Mouse (Mus musculus): ENCODE measurements around the gene Usp7. TPM values are rescaled to one million over a fixed set of nuclear protein-coding genes. Genes with fewer than 3 reads are reported as not detected.

The Usp7 gene
- total and polyA plus RNA-seq, 3 experiments = 25.9 to 362 (median 150) TPM

DNA sequence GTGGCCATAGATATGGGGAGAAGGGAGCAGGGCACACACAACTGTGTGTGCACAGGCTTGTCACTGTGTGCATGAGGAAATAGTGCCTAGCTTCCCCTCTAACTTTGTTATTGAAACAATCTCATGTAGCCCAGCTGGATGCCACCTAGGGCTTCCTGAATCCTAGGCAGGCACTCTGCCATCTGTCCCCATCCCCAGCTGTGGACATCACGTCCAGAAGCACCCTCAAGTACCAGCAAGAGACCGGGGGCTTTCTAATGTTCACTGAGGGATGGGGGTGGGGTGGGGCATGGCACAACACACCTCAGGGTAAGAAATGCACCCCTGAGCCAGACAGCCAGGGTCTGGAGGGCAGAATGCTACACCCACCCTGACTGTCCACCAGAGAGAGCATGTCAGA, 123.7 kb downstream of the Usp7 start:
- Histone ChIP-seq H3K27me3 (ENCODE audit: insufficient read depth, low read length) (no peaks in the 10 kb centered on the region), H3K4me1 (ENCODE audit: insufficient read depth, low read depth, low read length) (peaks cover 68% of the 10 kb centered on the region), H3K9me3 (replicated peaks) (no peaks in the 10 kb centered on the region), H3K4me3 (ENCODE audit: low read depth, low read length) (no peak overlapping the region), H3K36me3 (replicated peaks) (peaks cover 62% of the 10 kb centered on the region)
- TF ChIP-seq GATA2 (IDR thresholded peaks at IDR 0.05; ENCODE audit: borderline replicate concordance, low read depth, low read length) (no peak), TAL1 (conservative IDR thresholded peaks at IDR 0.05; ENCODE audit: low read depth, low read length) (no peak), POLR2AphosphoS5 (IDR thresholded peaks at IDR 0.05; ENCODE audit: insufficient replicate concordance, low read depth, low read length) (no peak), CTCF (IDR thresholded peaks at IDR 0.05; ENCODE audit: low read depth, low read length) (no peak), GATA1 (IDR thresholded peaks at IDR 0.05; ENCODE audit: borderline replicate concordance, low read length) (no peak)
- ATAC-seq (ENCODE audit: extremely low read depth, insufficient number of reproducible peaks, low FRiP score, poor library complexity, severe bottlenecking) = no peak
- no peak for DNase-seq (ENCODE audit: low spot score)

DNA sequence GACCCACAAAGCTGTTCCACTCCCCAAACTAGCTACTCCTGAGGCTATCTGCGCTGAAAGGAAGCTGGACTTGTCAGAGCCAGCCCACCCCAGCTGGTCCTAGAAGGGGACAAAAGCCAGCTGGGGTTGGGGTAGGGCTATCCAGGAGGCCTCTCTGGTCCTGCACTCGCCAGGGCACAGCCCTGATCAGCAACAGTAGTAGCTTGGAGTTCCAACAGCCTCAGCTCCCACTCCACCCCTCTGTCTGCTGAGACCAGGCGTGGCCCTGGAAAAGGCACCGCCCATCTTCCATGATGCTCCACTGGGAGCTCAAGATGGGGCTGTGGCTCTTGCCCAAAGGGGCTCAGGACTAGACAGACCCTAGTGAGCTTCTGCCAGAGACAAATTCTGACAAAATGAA, 124.3 kb downstream of the Usp7 start:
- TF ChIP-seq GATA1 (IDR thresholded peaks at IDR 0.05; ENCODE audit: borderline replicate concordance, low read length) (no peak), GATA2 (IDR thresholded peaks at IDR 0.05; ENCODE audit: borderline replicate concordance, low read depth, low read length) (no peak), TAL1 (conservative IDR thresholded peaks at IDR 0.05; ENCODE audit: low read depth, low read length) (no peak), CTCF (IDR thresholded peaks at IDR 0.05; ENCODE audit: low read depth, low read length) (no peak), POLR2AphosphoS5 (IDR thresholded peaks at IDR 0.05; ENCODE audit: insufficient replicate concordance, low read depth, low read length) (no peak)
- Histone ChIP-seq H3K9me3 (replicated peaks) (no peaks in the 10 kb centered on the region), H3K4me3 (ENCODE audit: low read depth, low read length) (no peak overlapping the region; the same call in 1 of the 2 replicates), H3K27me3 (ENCODE audit: insufficient read depth, low read length) (no peaks in the 10 kb centered on the region), H3K4me1 (ENCODE audit: insufficient read depth, low read depth, low read length) (peaks cover 67% of the 10 kb centered on the region), H3K36me3 (replicated peaks) (peaks cover 68% of the 10 kb centered on the region)
- ATAC-seq (ENCODE audit: extremely low read depth, insufficient number of reproducible peaks, low FRiP score, poor library complexity, severe bottlenecking) = no peak
- no peak for DNase-seq (ENCODE audit: low spot score)

DNA sequence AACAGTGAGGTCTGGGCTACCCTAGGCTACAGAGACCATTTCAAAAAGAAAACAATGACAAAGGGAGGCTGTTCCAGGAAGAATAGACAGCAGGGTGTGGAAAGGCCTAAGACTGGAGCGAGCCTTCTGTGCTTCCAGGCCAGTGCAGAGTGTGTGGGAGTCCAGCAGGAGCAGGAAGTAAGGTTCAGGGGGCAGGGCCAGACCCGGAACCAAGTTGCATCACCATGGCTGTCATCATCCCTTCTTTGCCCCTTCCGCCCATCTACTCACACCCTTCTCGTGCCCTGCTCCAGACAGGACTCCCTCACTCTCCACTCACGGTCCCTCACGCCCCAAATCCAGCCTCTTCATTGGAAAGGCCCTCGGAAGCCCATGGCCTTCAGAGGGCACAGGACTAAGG, 124.8 kb downstream of the Usp7 start:
- DNase-seq (ENCODE audit: low spot score) (no peak), ATAC-seq (ENCODE audit: extremely low read depth, insufficient number of reproducible peaks, low FRiP score, poor library complexity, severe bottlenecking) (no peak)
- Histone ChIP-seq H3K4me1 (ENCODE audit: insufficient read depth, low read depth, low read length) (peaks cover 63% of the 10 kb centered on the region), H3K36me3 (replicated peaks) (peaks cover 74% of the 10 kb centered on the region), H3K4me3 (ENCODE audit: low read depth, low read length) (no peak overlapping the region), H3K27me3 (ENCODE audit: insufficient read depth, low read length) (no peaks in the 10 kb centered on the region), H3K9me3 (replicated peaks) (no peaks in the 10 kb centered on the region)
- TF ChIP-seq POLR2AphosphoS5 (IDR thresholded peaks at IDR 0.05; ENCODE audit: insufficient replicate concordance, low read depth, low read length) (no peak), TAL1 (conservative IDR thresholded peaks at IDR 0.05; ENCODE audit: low read depth, low read length) (no peak), GATA2 (IDR thresholded peaks at IDR 0.05; ENCODE audit: borderline replicate concordance, low read depth, low read length) (no peak), CTCF (IDR thresholded peaks at IDR 0.05; ENCODE audit: low read depth, low read length) (no peak), GATA1 (IDR thresholded peaks at IDR 0.05; ENCODE audit: borderline replicate concordance, low read length) (no peak)

DNA sequence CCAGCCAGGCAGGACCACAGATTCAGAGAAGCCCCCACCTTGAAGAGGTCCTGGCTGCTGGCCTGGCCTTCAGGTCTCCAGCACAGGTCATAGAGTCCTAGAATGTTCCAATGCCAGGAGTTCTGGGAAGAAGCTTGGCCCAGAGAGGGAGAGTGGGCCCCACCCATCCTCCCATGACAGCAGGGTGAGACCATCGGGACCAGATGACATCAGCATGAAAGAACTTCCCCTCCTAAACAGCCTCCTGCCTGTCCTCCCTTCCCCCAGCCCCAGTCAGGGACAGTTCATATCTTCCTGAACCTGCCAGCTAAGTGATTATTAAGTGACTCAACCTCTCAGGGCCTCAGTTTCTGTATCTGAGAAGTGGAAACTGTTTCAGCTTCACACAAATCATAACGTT, 125.7 kb downstream of the Usp7 start:
- DNase-seq (ENCODE audit: low spot score) (peak; percentile 53), ATAC-seq (ENCODE audit: extremely low read depth, insufficient number of reproducible peaks, low FRiP score, poor library complexity, severe bottlenecking) (peak; percentile 46)
- no peak for TF ChIP-seq POLR2AphosphoS5 (IDR thresholded peaks at IDR 0.05; ENCODE audit: insufficient replicate concordance, low read depth, low read length)
- no peak for TF ChIP-seq GATA1 (IDR thresholded peaks at IDR 0.05; ENCODE audit: borderline replicate concordance, low read length)
- no peak for TF ChIP-seq CTCF (IDR thresholded peaks at IDR 0.05; ENCODE audit: low read depth, low read length)
- TF ChIP-seq GATA2 (IDR thresholded peaks at IDR 0.05; ENCODE audit: borderline replicate concordance, low read depth, low read length) = no peak
- TF ChIP-seq TAL1 (conservative IDR thresholded peaks at IDR 0.05; ENCODE audit: low read depth, low read length) = no peak
- H3K9me3 ChIP-seq (replicated peaks) = no peaks in the 10 kb centered on the region
- H3K27me3 ChIP-seq (ENCODE audit: insufficient read depth, low read length) = no peaks in the 10 kb centered on the region
- no peak overlapping the region for H3K4me3 ChIP-seq (ENCODE audit: low read depth, low read length)
- peaks cover 82% of the 10 kb centered on the region for H3K36me3 ChIP-seq (replicated peaks)
- peaks cover 57% of the 10 kb centered on the region for H3K4me1 ChIP-seq (ENCODE audit: insufficient read depth, low read depth, low read length)

DNA sequence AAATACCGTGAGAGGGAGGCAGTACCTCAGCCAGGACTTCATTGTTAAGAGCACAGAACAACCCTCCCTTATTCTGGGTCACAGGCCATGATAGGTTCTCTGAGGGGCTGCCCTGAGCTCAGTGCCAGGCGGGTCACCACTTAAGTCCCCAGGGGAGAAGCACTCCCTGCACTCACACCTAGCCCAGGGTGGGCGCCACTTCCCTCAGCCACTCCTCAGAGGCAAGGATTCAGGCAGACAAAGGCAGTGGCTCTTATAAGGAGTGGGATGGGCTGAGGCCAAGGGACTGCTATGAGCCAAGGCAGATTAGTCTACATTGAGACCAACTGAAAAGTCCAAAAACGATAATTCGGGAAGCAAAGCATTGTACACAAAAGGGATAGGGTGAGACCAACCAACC, 126.7 kb downstream of the Usp7 start:
- Histone ChIP-seq H3K9me3 (replicated peaks) (no peaks in the 10 kb centered on the region), H3K36me3 (replicated peaks) (peaks cover 88% of the 10 kb centered on the region), H3K4me3 (ENCODE audit: low read depth, low read length) (no peak overlapping the region), H3K4me1 (ENCODE audit: insufficient read depth, low read depth, low read length) (peaks cover 56% of the 10 kb centered on the region), H3K27me3 (ENCODE audit: insufficient read depth, low read length) (no peaks in the 10 kb centered on the region)
- no peak for DNase-seq (ENCODE audit: low spot score)
- no peak for TF ChIP-seq TAL1 (conservative IDR thresholded peaks at IDR 0.05; ENCODE audit: low read depth, low read length)
- no peak for TF ChIP-seq GATA1 (IDR thresholded peaks at IDR 0.05; ENCODE audit: borderline replicate concordance, low read length)
- no peak for TF ChIP-seq GATA2 (IDR thresholded peaks at IDR 0.05; ENCODE audit: borderline replicate concordance, low read depth, low read length)
- TF ChIP-seq CTCF (IDR thresholded peaks at IDR 0.05; ENCODE audit: low read depth, low read length) = no peak
- no peak for TF ChIP-seq POLR2AphosphoS5 (IDR thresholded peaks at IDR 0.05; ENCODE audit: insufficient replicate concordance, low read depth, low read length)
- ATAC-seq (ENCODE audit: extremely low read depth, insufficient number of reproducible peaks, low FRiP score, poor library complexity, severe bottlenecking) = no peak

DNA sequence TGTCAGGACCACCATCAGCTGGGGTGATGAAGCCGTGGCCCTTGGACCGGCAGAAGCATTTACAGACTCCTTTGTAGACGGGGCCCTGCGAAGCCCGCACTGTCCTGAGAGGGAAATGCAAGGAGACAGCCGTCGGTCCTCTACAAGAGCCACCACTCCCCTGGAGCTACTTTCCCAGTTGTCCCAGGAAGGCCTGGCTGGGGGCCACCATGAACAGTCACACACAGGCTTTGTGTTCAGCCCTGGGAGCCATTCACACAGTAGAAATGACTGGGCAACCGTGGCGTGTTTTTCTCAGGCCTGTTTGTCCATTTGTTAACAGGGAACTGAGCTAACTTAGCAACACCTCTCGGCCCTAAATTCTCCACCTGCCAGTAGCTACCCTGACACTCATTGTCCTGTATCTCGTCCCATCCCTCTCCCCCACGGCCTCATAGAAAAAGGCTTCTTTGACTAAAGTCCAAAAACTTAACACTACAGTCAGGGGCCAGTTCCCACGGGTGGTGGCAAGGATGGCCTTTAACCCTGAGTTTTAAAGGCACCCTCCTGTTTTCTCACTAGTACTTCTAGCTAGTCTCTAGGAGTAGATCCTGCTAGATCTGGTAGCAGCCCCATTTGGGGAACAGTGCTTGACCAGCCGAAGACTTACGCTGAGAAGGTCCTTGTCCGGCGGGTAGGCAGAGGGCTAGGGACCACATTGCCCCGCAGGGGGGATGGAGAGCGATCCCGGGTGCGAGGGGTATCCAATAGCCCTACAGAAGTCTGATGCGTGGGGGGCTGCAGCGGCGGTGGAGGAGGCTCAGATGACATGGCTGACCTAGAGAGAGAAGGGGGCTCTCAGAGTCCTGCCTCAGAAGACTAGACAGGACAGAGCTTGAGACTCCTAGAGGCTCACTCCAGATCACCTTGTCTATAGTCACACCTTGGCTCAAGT, 128.2 kb downstream of the Usp7 start:
- Histone ChIP-seq H3K36me3 (replicated peaks) (peaks cover 90% of the 10 kb centered on the region), H3K9me3 (replicated peaks) (no peaks in the 10 kb centered on the region), H3K4me1 (ENCODE audit: insufficient read depth, low read depth, low read length) (peaks cover 51% of the 10 kb centered on the region), H3K4me3 (ENCODE audit: low read depth, low read length) (no peak overlapping the region), H3K27me3 (ENCODE audit: insufficient read depth, low read length) (no peaks in the 10 kb centered on the region)
- ATAC-seq (ENCODE audit: extremely low read depth, insufficient number of reproducible peaks, low FRiP score, poor library complexity, severe bottlenecking) = no peak
- no peak for DNase-seq (ENCODE audit: low spot score)
- TF ChIP-seq POLR2AphosphoS5 (IDR thresholded peaks at IDR 0.05; ENCODE audit: insufficient replicate concordance, low read depth, low read length) (no peak), GATA1 (IDR thresholded peaks at IDR 0.05; ENCODE audit: borderline replicate concordance, low read length) (no peak), CTCF (IDR thresholded peaks at IDR 0.05; ENCODE audit: low read depth, low read length) (no peak), TAL1 (conservative IDR thresholded peaks at IDR 0.05; ENCODE audit: low read depth, low read length) (no peak), GATA2 (IDR thresholded peaks at IDR 0.05; ENCODE audit: borderline replicate concordance, low read depth, low read length) (no peak)

Data from G1E (cell line).